Comparison of ENCODE assay signal across 22 mouse cellular contexts in genomic region chr6:17946456-17946855, GRCm38 (mm10).
"Had no signal": no experiment of that assay in that cellular context is flagged by ENCODE, and none has a peak within 500 bp of the region (broad histone marks: within the 10 kb centered on the region; RNA-seq: fewer than 3 reads in every experiment).

No protein-coding gene starts in this region.

- H3K4me1 ChIP-seq: liver, embryonic 15.5 days had no signal

- H3K27me3 ChIP-seq: limb, embryonic 13.5 days; liver, embryonic 12.5 days; liver, embryonic 15.5 days; lung, embryonic 15.5 days; megakaryocyte, embryonic 14.5 days; midbrain, embryonic 13.5 days; neural tube, embryonic 13.5 days had no signal

- H3K27ac ChIP-seq: kidney, postnatal 0 days; layer of hippocampus, adult 2 months; limb, embryonic 10.5 days; limb, embryonic 13.5 days; liver, embryonic 12.5 days; liver, embryonic 15.5 days; lung, embryonic 15.5 days; midbrain, embryonic 10.5 days; midbrain, embryonic 13.5 days; neural tube, embryonic 13.5 days had no signal

- H3K4me3 ChIP-seq: layer of hippocampus, adult 2 months; limb, embryonic 10.5 days; limb, embryonic 13.5 days; liver, embryonic 12.5 days; liver, embryonic 15.5 days; lung, embryonic 15.5 days; megakaryocyte, embryonic 14.5 days; midbrain, embryonic 10.5 days; midbrain, embryonic 13.5 days; myocyte; neural tube, embryonic 13.5 days had no signal

- H3K36me3 ChIP-seq: limb, embryonic 10.5 days; liver, embryonic 15.5 days; lung, embryonic 15.5 days had no signal

- DNase-seq: kidney, adult 2 months; kidney, postnatal 25 days; layer of hippocampus, adult 9-11 months; liver; retina, postnatal 1 day; right cerebral cortex, postnatal 25 days; spleen, adult 18-20 months; thymus, postnatal 25 days had no signal

- H3K9me3 ChIP-seq: limb, embryonic 10.5 days; limb, embryonic 13.5 days; liver, embryonic 12.5 days; liver, embryonic 15.5 days; lung, embryonic 15.5 days; megakaryocyte, embryonic 14.5 days; midbrain, embryonic 10.5 days; midbrain, embryonic 13.5 days; neural tube, embryonic 13.5 days had no signal

- ATAC-seq: intestine, postnatal 0 days; liver, embryonic 12.5 days; midbrain, embryonic 13.5 days; midbrain, embryonic 16.5 days had no signal

- H3K9ac ChIP-seq: limb, embryonic 13.5 days; liver, embryonic 12.5 days; liver, embryonic 15.5 days; lung, embryonic 15.5 days; midbrain, embryonic 13.5 days; neural tube, embryonic 13.5 days had no signal

- H3K4me2 ChIP-seq: limb, embryonic 13.5 days; liver, embryonic 12.5 days; liver, embryonic 15.5 days; lung, embryonic 15.5 days; midbrain, embryonic 13.5 days; neural tube, embryonic 13.5 days had no signal
